Mouse (Mus musculus) myocyte (in vitro differentiated cells): ENCODE measurements at regions not wholly inside any gene's neighbourhood (a gene's known extent, or its start where the extent isn't known, plus 50 kb on each side); places are given as distances from the start of the nearest gene placed in this dataset.

Source experiments
- POLR2A ChIP-seq: IDR thresholded peaks from one replicate; pipeline ENCODE4 v1.6.1; 2011; ENCODE audit warnings: low read depth, mild to moderate bottlenecking, control low read depth, moderate library complexity; ENCODE audit not compliant: insufficient read length
- TCF12 ChIP-seq: IDR thresholded peaks from one replicate; pipeline ENCODE4 v1.6.1; 2011; ENCODE audit warnings: mild to moderate bottlenecking, control low read depth; ENCODE audit not compliant: poor library complexity, insufficient read depth, severe bottlenecking

- TF ChIP-seq POLR2A: no peak
- no peak for TF ChIP-seq TCF12
Measured at GRCm38 (mm10) chr6:16065121-16065520, 344.7 kb downstream of the Mdfic start.
